Mouse (Mus musculus) forebrain, embryonic 11.5 days (tissue): ENCODE measurements around the gene Akr1a1. TPM values are rescaled to one million over a fixed set of nuclear protein-coding genes. Genes with fewer than 3 reads are reported as not detected.
A peak's percentile ranks its signal among the peaks of the same experiment; 100 is the strongest.

Experiments
- ATAC-seq: fragments of 200-750 bp; cut with Nextera tagmentation; replicated peaks from 2 replicates; pipeline ENCODE4 v1.8.0; 2017; ENCODE audit warnings: moderate TSS enrichment; ENCODE audit not compliant: low FRiP score
- DNase-seq: peaks from one replicate; pipeline ENCODE4 v3.0.0-alpha.2; 2017; ENCODE audit warnings: low spot score
- H3K27ac ChIP-seq: fragments of 300-500 bp; sonication (generic); 2 replicates; pipeline ENCODE4 v1.5.1; 2014; ENCODE audit warnings: low read depth, low read length
- H3K27me3 ChIP-seq: fragments of 300-500 bp; sonication (generic); 2 replicates; pipeline ENCODE4 v1.6.1; 2014; ENCODE audit warnings: mild to moderate bottlenecking, low read length, mixed read lengths; ENCODE audit not compliant: control insufficient read depth, insufficient read depth
- H3K36me3 ChIP-seq: fragments of 300-500 bp; sonication (generic); 2 replicates; pipeline ENCODE4 v1.6.1; 2014; ENCODE audit warnings: mild to moderate bottlenecking, low read length, moderate library complexity, mixed read lengths; ENCODE audit not compliant: control insufficient read depth, insufficient read depth
- H3K4me1 ChIP-seq: fragments of 300-500 bp; sonication (generic); replicated peaks from 2 replicates; pipeline ENCODE4 v1.6.1; 2014; ENCODE audit warnings: low read length, mixed read lengths; ENCODE audit not compliant: control insufficient read depth, insufficient read depth
- H3K4me2 ChIP-seq: fragments of 300-500 bp; sonication (generic); 2 replicates; pipeline ENCODE4 v1.6.1; 2014; ENCODE audit warnings: low read depth, mild to moderate bottlenecking, low read length, moderate library complexity, mixed read lengths; ENCODE audit not compliant: severe bottlenecking
- H3K4me3 ChIP-seq: fragments of 300-500 bp; sonication (generic); 2 replicates; pipeline ENCODE4 v1.5.1; 2014; ENCODE audit warnings: low read depth, low read length
- H3K9ac ChIP-seq: fragments of 300-500 bp; sonication (generic); 2 replicates; pipeline ENCODE4 v1.6.1; 2014; ENCODE audit warnings: low read length
- H3K9me3 ChIP-seq: fragments of 300-500 bp; sonication (generic); 2 replicates; pipeline ENCODE4 v1.6.1; 2016; ENCODE audit warnings: low read length, mixed read lengths; ENCODE audit not compliant: control insufficient read depth
- WGBS: fragments of 180-500 bp; shearing (Covaris S2); extraction: QIAGEN DNeasy Blood & Tissue Kit; methylation state at CpG from one replicate; pipeline ENCODE4 v1.1.7; 2014; 5-methylcytosine and 5-hydroxymethylcytosine counted together
- polyA plus RNA-seq: library from polyadenylated mRNA; unstranded; fragments of >200 nt; fragmentation: Nextera tagmentation; extraction: Ambion mirVana; gene quantifications from 2 replicates; pipeline ENCODE4 v1.2.1, GENCODE M21; 2014

Akr1a1 gene
- 501 and 559 TPM in 2 replicates for polyA plus RNA-seq

DNA sequence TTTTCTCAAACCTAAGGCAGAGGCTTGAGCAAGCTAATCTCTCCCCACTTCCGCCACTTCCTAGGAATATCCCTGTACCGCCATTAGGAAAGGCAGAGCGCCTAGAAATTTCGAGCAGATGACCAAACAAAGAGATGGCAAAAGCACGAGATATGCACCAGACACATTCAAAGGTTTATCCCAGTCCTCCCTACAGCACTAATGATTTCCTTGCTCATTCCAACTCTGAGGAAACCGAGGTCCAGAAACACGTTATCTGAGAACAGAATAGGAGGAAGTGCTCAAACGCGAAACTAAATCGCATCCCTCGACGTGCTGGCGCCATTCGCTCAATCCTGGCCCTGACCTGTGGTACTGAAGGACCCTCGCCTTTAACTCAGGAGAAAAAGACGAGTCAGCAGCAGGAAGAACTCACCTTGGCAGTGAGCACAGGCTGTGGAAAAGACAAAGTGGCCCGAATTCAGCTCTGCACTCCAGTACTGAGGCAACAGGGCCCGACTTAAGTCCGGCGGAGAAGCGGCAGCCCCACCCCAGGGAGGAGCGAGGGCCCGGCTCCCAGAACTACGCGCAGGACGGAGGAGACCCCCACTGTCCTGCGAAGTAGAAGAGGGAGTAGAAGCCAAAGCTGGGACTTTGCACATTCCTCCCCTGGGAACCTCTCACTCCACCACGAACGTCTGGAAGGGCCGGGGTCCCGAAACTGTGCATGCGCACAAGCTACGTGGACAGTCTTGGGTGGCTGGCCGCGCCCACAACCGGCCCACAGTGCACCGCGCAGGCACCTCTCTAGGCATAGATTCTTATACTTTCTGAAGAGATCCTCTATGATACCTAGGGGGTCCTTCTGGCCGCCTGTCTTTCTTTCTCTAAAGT is at the start of gene Akr1a1:
Akr1a1 (minus strand) TSS at position 757 of the 873 bp plus-strand sequence.
- DNase-seq (peak; percentile 95), ATAC-seq (peak; percentile 99)
- no peaks in the 10 kb centered on the region for H3K27me3 ChIP-seq
- H3K36me3 ChIP-seq, result no peaks in the 10 kb centered on the region
- H3K27ac ChIP-seq, result peak within 1 kb of the TSS; percentile 59
- H3K4me2 ChIP-seq, result peak within 1 kb of the TSS; percentile 83
- under 1% methylated on average over 39 of the region's 39 CpGs for WGBS
- no peaks in the 10 kb centered on the region for H3K9me3 ChIP-seq
- H3K9ac ChIP-seq, result peak within 1 kb of the TSS; percentile 93
- H3K4me1 ChIP-seq, result peaks cover 7% of the 10 kb centered on the region
- H3K4me3 ChIP-seq, result peak within 1 kb of the TSS; percentile 93

DNA sequence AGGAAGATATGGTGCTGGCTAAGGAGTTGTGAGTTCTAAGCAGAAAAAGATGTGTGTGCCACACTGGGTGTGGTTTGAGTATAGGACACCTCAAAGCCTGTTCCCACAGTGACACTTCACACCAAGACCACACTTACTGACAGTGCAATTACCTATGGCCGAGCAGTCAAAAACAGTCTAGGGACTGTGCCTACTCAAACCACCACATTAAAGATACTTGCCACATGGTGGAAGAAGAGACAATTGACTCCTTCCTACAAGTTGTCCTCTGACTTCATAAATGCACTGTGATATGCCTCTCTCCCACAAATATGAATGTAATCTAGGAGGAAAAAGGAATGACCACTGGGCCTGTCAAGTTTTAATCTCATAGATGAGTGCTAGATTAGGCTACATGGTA is 49.5 kb upstream of the Akr1a1 start:
- Histone ChIP-seq H3K27ac (no peak overlapping the region), H3K4me2 (no peak overlapping the region), H3K27me3 (no peaks in the 10 kb centered on the region), H3K9ac (no peak overlapping the region), H3K4me3 (no peak overlapping the region), H3K9me3 (no peaks in the 10 kb centered on the region), H3K36me3 (peaks cover 7% of the 10 kb centered on the region), H3K4me1 (no peaks in the 10 kb centered on the region)
- 96% methylated on average over 1 of the region's 1 CpGs for WGBS
- no peak for DNase-seq
- ATAC-seq, result no peak

DNA sequence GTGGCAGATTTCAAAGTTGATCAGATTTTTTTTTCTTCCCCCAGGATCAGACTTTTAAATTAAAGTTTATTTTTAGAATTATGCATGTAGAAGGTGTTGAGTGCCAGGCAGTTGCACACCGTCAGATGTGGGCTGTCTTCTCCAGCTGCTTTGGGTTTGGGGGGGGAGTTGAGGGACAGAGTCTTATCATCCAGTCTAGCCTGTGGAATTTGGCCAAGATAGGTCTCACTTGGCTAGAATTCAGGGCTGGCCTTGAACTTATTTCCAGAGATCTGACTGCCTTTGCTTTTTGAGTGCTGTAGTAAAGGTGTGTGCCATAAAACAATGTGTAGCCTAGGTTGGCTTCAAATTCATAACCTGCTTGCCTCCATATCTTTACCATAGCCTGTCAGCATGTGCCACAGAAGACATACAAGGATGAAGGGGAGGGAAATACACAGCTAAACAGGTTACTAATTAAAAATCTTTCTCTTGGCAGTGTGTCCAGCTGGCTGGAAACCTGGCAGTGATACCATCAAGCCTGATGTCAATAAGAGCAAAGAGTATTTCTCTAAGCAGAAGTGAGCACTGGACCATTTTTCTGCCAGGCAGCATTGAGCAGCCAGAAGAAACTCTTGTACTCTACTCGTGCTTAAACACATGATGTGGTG is 47.3 kb upstream of the Akr1a1 start:
- 92% methylated on average over 2 of the region's 2 CpGs for WGBS
- H3K9me3 ChIP-seq, result no peaks in the 10 kb centered on the region

DNA sequence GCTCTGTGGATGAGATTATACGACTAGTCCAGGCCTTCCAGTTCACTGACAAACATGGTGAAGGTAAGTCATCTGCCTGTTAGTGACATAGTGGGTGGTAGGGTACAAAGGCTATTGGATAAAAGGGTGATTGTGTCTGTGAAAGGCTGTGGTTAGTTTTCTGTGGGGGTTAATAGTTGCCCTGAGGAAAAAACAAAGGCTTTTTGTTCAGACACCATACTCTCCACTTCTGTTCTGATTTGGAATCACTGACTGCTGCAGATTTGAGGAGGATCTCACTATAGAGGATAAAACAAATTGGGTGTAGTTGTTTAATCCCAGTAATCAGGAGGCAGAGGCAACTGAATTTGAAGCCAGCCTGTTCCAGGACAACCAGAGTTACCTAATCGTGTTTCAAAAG is 42.3 kb upstream of the Akr1a1 start:
- Histone ChIP-seq H3K4me2 (no peak overlapping the region), H3K4me1 (no peaks in the 10 kb centered on the region), H3K27ac (no peak overlapping the region), H3K27me3 (no peaks in the 10 kb centered on the region), H3K36me3 (peaks cover 10% of the 10 kb centered on the region; the same call in 1 of the 2 replicates), H3K9me3 (no peaks in the 10 kb centered on the region), H3K4me3 (no peak overlapping the region), H3K9ac (no peak overlapping the region)
- DNase-seq (no peak), ATAC-seq (no peak)
- WGBS, result 78% methylated on average over 2 of the region's 2 CpGs

More for the DNA sequence above, 47.3 kb upstream of the Akr1a1 start:
- Histone ChIP-seq H3K4me2 (no peak overlapping the region), H3K36me3 (peaks cover 12% of the 10 kb centered on the region), H3K4me1 (no peaks in the 10 kb centered on the region), H3K27me3 (no peaks in the 10 kb centered on the region), H3K4me3 (no peak overlapping the region), H3K9ac (no peak overlapping the region), H3K27ac (no peak overlapping the region)
- DNase-seq, result no peak
- ATAC-seq, result no peak

DNA sequence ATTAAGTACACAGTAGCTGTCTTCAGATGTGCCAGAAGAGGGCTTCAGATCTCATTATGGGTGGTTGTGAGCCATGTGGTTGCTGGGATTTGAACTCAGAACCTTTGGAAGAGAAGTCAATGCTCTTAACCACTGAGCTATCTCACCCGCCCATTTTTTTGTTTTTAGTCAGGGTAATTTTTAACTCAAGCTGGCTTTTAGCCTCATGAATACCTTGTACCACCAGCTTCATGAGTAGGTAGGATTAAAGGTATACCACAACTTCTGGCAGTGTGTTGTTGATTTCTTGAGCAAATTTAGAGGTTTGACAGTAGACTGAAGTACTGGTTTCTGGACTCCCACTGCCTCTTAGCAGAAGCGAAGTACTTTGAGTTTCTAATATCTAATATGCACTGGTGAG is 40.7 kb upstream of the Akr1a1 start:
- no peaks in the 10 kb centered on the region for H3K9me3 ChIP-seq
- no peaks in the 10 kb centered on the region for H3K27me3 ChIP-seq
- no peak for ATAC-seq
- no peak overlapping the region for H3K27ac ChIP-seq
- no peak overlapping the region for H3K9ac ChIP-seq
- no peak overlapping the region for H3K4me3 ChIP-seq
- no peak for DNase-seq
- H3K4me2 ChIP-seq, result no peak overlapping the region
- 92% methylated on average over 2 of the region's 2 CpGs for WGBS
- peaks cover under 1% of the 10 kb centered on the region; the same call in 1 of the 2 replicates for H3K4me1 ChIP-seq
- peaks cover 7% of the 10 kb centered on the region; the same call in 1 of the 2 replicates for H3K36me3 ChIP-seq

DNA sequence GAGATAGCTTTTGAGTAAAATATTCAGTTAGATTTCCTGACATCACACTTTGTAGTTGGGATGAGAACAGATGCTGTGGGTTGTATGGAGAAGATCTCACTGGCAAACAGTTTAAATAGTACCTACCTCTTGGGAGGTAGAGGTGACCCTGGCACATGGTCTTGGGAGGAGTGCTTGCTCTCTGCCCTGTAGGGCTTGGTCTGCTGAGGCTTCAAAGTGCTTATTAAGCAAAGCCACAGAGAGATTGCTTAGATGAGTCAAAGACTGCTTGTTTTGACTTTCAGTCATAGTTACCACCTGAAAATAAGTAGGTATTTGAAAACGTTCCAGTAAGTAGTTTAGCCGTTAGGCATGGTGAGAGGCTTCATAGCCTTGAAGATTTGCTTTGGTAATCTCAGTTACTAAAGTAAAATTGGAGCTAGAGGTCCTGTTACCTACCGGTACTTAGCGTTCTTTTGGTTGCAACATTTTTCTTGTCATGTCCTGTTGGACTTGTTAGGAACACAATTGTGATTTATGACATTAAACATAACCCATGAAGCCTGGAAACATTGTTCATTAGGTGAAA is 37.9 kb upstream of the Akr1a1 start:
- Histone ChIP-seq H3K27ac (no peak overlapping the region), H3K27me3 (no peaks in the 10 kb centered on the region), H3K9me3 (no peaks in the 10 kb centered on the region), H3K36me3 (peaks cover 2% of the 10 kb centered on the region; the same call in 1 of the 2 replicates), H3K4me2 (no peak overlapping the region), H3K9ac (no peak overlapping the region), H3K4me1 (peaks cover 6% of the 10 kb centered on the region), H3K4me3 (no peak overlapping the region)
- 93% methylated on average over 4 of the region's 4 CpGs for WGBS
- no peak for ATAC-seq
- DNase-seq, result no peak

DNA sequence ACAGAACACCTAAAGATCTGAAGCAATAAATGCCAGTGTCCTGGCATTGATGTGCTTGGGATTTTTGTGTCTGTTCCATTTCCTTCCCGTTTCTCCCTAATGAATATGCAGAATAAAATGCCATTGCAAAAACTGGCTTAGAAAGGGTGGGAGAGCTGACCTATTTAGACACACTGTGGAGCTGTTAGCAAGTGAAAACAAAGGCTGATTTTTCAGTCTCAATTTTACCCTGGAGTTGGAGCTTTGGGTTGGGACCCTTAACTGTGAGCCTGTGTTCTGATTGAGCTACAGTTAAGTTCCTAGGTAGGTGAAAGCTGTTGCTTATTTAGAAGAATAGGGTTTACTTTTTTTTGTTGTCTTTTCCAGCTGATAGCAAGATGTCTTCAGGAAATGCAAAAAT is 35.6 kb upstream of the Akr1a1 start:
- Histone ChIP-seq H3K4me2 (peak overlapping the region; percentile 65), H3K27ac (no peak overlapping the region), H3K9ac (peak overlapping the region; percentile 83; the same call in 1 of the 2 replicates), H3K27me3 (no peaks in the 10 kb centered on the region), H3K4me3 (peak overlapping the region; percentile 67), H3K4me1 (peaks cover 6% of the 10 kb centered on the region), H3K9me3 (no peaks in the 10 kb centered on the region), H3K36me3 (no peaks in the 10 kb centered on the region; the same call in 1 of the 2 replicates)
- DNase-seq (no peak), ATAC-seq (no peak)
- WGBS, result 44% methylated on average over 1 of the region's 1 CpGs

DNA sequence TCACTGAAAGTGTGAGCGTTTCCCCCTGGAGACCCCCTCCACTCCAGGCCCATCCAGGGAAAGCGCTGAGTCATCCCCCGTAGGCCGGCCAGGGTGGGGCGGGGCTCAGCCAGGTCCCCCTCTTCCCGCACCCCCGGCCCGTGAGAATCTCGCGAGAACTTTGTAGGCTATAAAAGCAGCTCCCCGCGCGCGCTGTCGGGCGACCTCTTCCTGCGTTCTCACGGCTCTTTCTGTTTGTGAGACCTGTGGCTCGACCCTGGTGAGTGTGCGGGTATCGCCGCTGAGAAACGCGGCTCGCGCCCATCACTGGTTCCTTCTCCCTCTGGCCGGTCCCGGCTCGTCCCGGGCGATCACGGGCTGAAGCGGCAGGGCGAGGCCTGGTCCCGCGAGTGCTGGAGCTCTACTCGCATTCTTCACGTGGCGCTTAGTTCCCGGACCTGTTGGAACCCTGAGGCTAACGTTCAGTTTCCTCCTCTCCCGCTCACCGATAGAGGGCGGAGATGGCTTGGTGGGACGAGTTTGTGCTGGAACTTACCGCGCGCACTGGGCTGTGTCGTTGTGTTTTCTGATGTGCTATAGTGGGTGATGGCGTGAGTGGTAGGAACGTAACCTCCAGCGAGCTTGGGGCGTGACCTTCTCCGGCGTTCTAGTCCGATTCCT is 34.1 kb upstream of the Akr1a1 start, which contains the start of gene Prdx1:
Prdx1 (plus strand) TSS at position 143 of the 660 bp plus-strand sequence.
- ATAC-seq (peak; percentile 98), DNase-seq (peak; percentile 99)
- Histone ChIP-seq H3K27me3 (no peaks in the 10 kb centered on the region), H3K9ac (peak within 1 kb of the TSS; percentile 83), H3K27ac (peak within 1 kb of the TSS; percentile 92), H3K9me3 (no peaks in the 10 kb centered on the region), H3K4me3 (peak within 1 kb of the TSS; percentile 67), H3K4me2 (peak within 1 kb of the TSS; percentile 65), H3K36me3 (no peaks in the 10 kb centered on the region; the same call in 1 of the 2 replicates), H3K4me1 (peaks cover 6% of the 10 kb centered on the region)
- WGBS, result under 1% methylated on average over 56 of the region's 56 CpGs
